Mouse (Mus musculus) cerebral cortex, adult 2 months (tissue): ENCODE results near the gene Hsf2bp.

Source experiments
- WGBS: fragments of 180-500 bp; shearing (Covaris S2); methylation state at CpG from one replicate; pipeline ENCODE4 v1.1.7; 2018; 5-methylcytosine and 5-hydroxymethylcytosine counted together

Gene Hsf2bp

GRCm38 (mm10) chr17:31979888-31980287, 56.3 kb downstream of the Hsf2bp start:
- WGBS, result 59% methylated on average over 4 of the region's 4 CpGs

- 92% methylated on average over 6 of the region's 6 CpGs for WGBS
Observed at GRCm38 (mm10) chr17:31976501-31976900, 59.6 kb downstream of the Hsf2bp start.

- 88% methylated on average over 5 of the region's 5 CpGs for WGBS
Observed at GRCm38 (mm10) chr17:31974694-31975093, 61.5 kb downstream of the Hsf2bp start.

- 69% methylated on average over 7 of the region's 7 CpGs for WGBS
Observed at GRCm38 (mm10) chr17:31973664-31974230, 62.4 kb downstream of the Hsf2bp start.

GRCm38 (mm10) chr17:31970890-31971289, 65.3 kb downstream of the Hsf2bp start:
- WGBS, result 92% methylated on average over 2 of the region's 2 CpGs

- WGBS, result 78% methylated on average over 1 of the region's 1 CpGs
Observed at GRCm38 (mm10) chr17:31968801-31969200, 67.3 kb downstream of the Hsf2bp start.

- WGBS, result 75% methylated on average over 4 of the region's 4 CpGs
Observed at GRCm38 (mm10) chr17:31967311-31967710, 68.8 kb downstream of the Hsf2bp start.

- 98% methylated on average over 1 of the region's 1 CpGs for WGBS
Observed at GRCm38 (mm10) chr17:31966566-31966965, 69.6 kb downstream of the Hsf2bp start.

- WGBS, result 55% methylated on average over 2 of the region's 2 CpGs
Observed at GRCm38 (mm10) chr17:31965623-31966022, 70.5 kb downstream of the Hsf2bp start.

GRCm38 (mm10) chr17:31962930-31963329, 73.2 kb downstream of the Hsf2bp start:
- WGBS, result 84% methylated on average over 4 of the region's 4 CpGs

- 94% methylated on average over 5 of the region's 5 CpGs for WGBS
Observed at GRCm38 (mm10) chr17:31962281-31962680, 73.9 kb downstream of the Hsf2bp start.

GRCm38 (mm10) chr17:31954551-31955140, 81.5 kb downstream of the Hsf2bp start:
- 89% methylated on average over 9 of the region's 9 CpGs for WGBS

- 81% methylated on average over 1 of the region's 1 CpGs for WGBS
Observed at GRCm38 (mm10) chr17:31949076-31949475, 87.1 kb downstream of the Hsf2bp start.

GRCm38 (mm10) chr17:31946436-31946835, 89.7 kb downstream of the Hsf2bp start:
- WGBS, result 93% methylated on average over 9 of the region's 9 CpGs

GRCm38 (mm10) chr17:31943881-31944539, 92.1 kb downstream of the Hsf2bp start:
- WGBS, result 82% methylated on average over 10 of the region's 10 CpGs

- WGBS, result 71% methylated on average over 4 of the region's 4 CpGs
Observed at GRCm38 (mm10) chr17:31941616-31942015, 94.5 kb downstream of the Hsf2bp start.

GRCm38 (mm10) chr17:31940607-31941006, 95.5 kb downstream of the Hsf2bp start:
- 78% methylated on average over 4 of the region's 4 CpGs for WGBS

GRCm38 (mm10) chr17:31939292-31940060, 96.7 kb downstream of the Hsf2bp start:
- WGBS, result 85% methylated on average over 16 of the region's 16 CpGs

GRCm38 (mm10) chr17:31938539-31939260, 97.4 kb downstream of the Hsf2bp start:
- 90% methylated on average over 12 of the region's 12 CpGs for WGBS

- 68% methylated on average over 3 of the region's 3 CpGs for WGBS
Observed at GRCm38 (mm10) chr17:31937141-31937554, 99.0 kb downstream of the Hsf2bp start.

GRCm38 (mm10) chr17:31935841-31936240, 100.3 kb downstream of the Hsf2bp start:
- whole genome bisulfite sequencing, result 81% methylated on average over 3 of the region's 3 CpGs
